Mouse (Mus musculus): ENCODE data around the gene Tmem115. TPM values are rescaled to one million over a fixed set of nuclear protein-coding genes. Genes with fewer than 3 reads are reported as not detected.

Tmem115 gene
- total RNA-seq, 2 experiments from 2014 or later: 14.8 to 15.2 TPM

Other genes starting within 250 kb of the Tmem115 start
- 10 to 100 TPM; 27.7 to 32.1 TPM for gene Mapkapk3, start 244.1 kb upstream of the Tmem115 start, total RNA-seq (2021)
- gene Cish, start 237.9 kb upstream of the Tmem115 start, total RNA-seq (2021): 100 to 1,000 TPM in 1 of 2 experiments, 1 to 10 TPM in 1; 2.3 to 100 TPM
- 10 to 100 TPM; 12.8 to 15.7 TPM for gene Hemk1, start 195.6 kb upstream of the Tmem115 start, total RNA-seq (2021)
- gene 6430571L13Rik, start 193.3 kb upstream of the Tmem115 start, total RNA-seq (2021): 10 to 100 TPM; 34.1 to 44.0 TPM
- gene Cacna2d2, start 134.3 kb upstream of the Tmem115 start, total RNA-seq (2021): under 1 TPM; 0.83 to 0.84 TPM
- gene Cyb561d2, start 8.2 kb downstream of the Tmem115 start, total RNA-seq (2021): 1 to 10 TPM; 2.0 TPM
- gene Nprl2, start 8.3 kb downstream of the Tmem115 start, total RNA-seq (2021): 10 to 100 TPM in 1 of 2 experiments, 1 to 10 TPM in 1; 9.5 to 10.2 TPM
- gene Zmynd10, start 13.4 kb downstream of the Tmem115 start, total RNA-seq (2021): not detected
- gene Rassf1, start 17.6 kb downstream of the Tmem115 start, total RNA-seq (2021): 10 to 100 TPM; 10.8 to 12.5 TPM
- 10 to 100 TPM; 30.5 to 31.1 TPM for gene Tusc2, start 29.3 kb downstream of the Tmem115 start, total RNA-seq (2021)
- gene Hyal2, start 34.0 kb downstream of the Tmem115 start, total RNA-seq (2021): 10 to 100 TPM; 12.0 to 15.2 TPM
- gene Hyal1, start 43.0 kb downstream of the Tmem115 start, total RNA-seq (2021): 1 to 10 TPM; 2.2 to 2.3 TPM
- 10 to 100 TPM; 10.4 to 13.4 TPM for gene Naa80, start 44.9 kb downstream of the Tmem115 start, total RNA-seq (2021)
- under 1 TPM; 0.38 to 0.72 TPM for gene Hyal3, start 46.9 kb downstream of the Tmem115 start, total RNA-seq (2021)
- 10 to 100 TPM; 44.2 to 45.3 TPM for gene Ifrd2, start 53.7 kb downstream of the Tmem115 start, total RNA-seq (2021)
- gene Sema3b, start 75.3 kb downstream of the Tmem115 start, total RNA-seq (2021): 10 to 100 TPM; 18.1 to 19.4 TPM
- gene Gnai2, start 101.4 kb downstream of the Tmem115 start, total RNA-seq (2021): 10 to 100 TPM; 73.2 to 87.6 TPM
- gene Slc38a3, start 135.6 kb downstream of the Tmem115 start, total RNA-seq (2021): 10 to 100 TPM; 72.1 to 77.5 TPM
- gene Gnat1, start 145.8 kb downstream of the Tmem115 start, total RNA-seq (2021): not detected
- 1 to 10 TPM; 5.9 to 9.7 TPM for gene Sema3f, start 176.5 kb downstream of the Tmem115 start, total RNA-seq (2021)
- 10 to 100 TPM; 35.3 to 36.6 TPM for gene Rbm5, start 237.1 kb downstream of the Tmem115 start, total RNA-seq (2021)

Data from gastrocnemius, postnatal 25 days (tissue).